Mouse (Mus musculus) megakaryocyte, embryonic 14.5 days (primary cell): ENCODE data around the gene Trim7.

Experiments
- FLI1 ChIP-seq: IDR thresholded peaks from 2 replicates; pipeline ENCODE4 v1.6.1; 2012; ENCODE audit warnings: low read length, inconsistent platforms, mixed read lengths
- GATA1 ChIP-seq: IDR thresholded peaks from 3 replicates; pipeline ENCODE4 v1.6.1; 2012; ENCODE audit warnings: mixed read lengths, low read length, inconsistent platforms, borderline replicate concordance

- TF ChIP-seq GATA1 (no peak), FLI1 (no peak)
Measured at GRCm38 (mm10) chr11:48846881-48847280, 20.9 kb downstream of the Trim7 start.
